Mouse (Mus musculus): ENCODE results near the gene Fntb. TPM values are rescaled to one million over a fixed set of nuclear protein-coding genes. Genes with fewer than 3 reads are reported as not detected.
A peak's percentile ranks its signal among the peaks of the same experiment; 100 is the strongest.

Fntb gene
- total RNA-seq (2014; rRNA removed) (31.3 and 33.2 TPM in 2 replicates), polyA plus RNA-seq (2015; fragmentation: Nextera tagmentation; extraction: Ambion mirVana) (35.0 and 36.2 TPM in 2 replicates)

DNA sequence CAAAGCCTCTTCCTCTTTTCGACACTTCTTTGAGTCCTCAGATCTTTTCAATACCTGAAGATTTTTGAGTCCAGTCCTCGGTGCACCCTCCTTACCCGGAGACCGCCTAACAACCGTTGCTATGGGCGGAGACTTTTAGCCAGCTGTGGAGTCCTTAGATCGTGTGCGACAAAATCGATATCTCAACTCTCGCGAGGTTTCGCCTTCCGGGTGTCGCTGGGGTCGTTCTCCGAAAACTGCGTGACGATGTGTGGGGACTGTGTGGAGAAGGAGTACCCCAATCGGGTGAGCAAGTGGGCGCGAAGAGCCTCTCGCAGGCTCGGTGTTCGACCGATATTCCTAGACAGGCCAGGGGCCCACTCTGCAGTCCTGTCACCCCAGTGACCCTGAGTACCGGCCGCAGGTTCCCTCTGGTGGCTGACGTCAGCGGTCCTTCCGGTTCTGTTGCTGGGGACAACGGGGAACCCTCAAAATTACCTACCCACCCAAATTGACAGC is at the start of gene Fntb, which contains the start of gene Churc1:
Gene Fntb (plus strand): TSS at position 236 of the 498 bp plus-strand sequence.
Gene Churc1 (plus strand): TSS at position 185 of the 498 bp plus-strand sequence.
- H3K9ac ChIP-seq (replicated peaks; ENCODE audit: low read length) = peak within 1 kb of the TSS; percentile 79
- no peaks in the 10 kb centered on the region for H3K27me3 ChIP-seq (ENCODE audit: insufficient read depth, low read length)
- H3K27ac ChIP-seq = peak within 1 kb of the TSS; percentile 90
- no peaks in the 10 kb centered on the region for H3K4me1 ChIP-seq (ENCODE audit: insufficient read depth, low read length)
- peak within 1 kb of the TSS; percentile 56 for H3K4me3 ChIP-seq (ENCODE audit: low read length)
- DNase-seq (ENCODE audit: low spot score) (peak; percentile 97), ATAC-seq (peak; percentile 94)
- no peaks in the 10 kb centered on the region for H3K9me3 ChIP-seq (ENCODE audit: low read length)
- no peaks in the 10 kb centered on the region for H3K36me3 ChIP-seq (ENCODE audit: insufficient read depth, low read length)
- under 1% methylated on average over 31 of the region's 31 CpGs for WGBS
- peak within 1 kb of the TSS; percentile 75 for H3K4me2 ChIP-seq (ENCODE audit: low read depth, low read length)
- TF ChIP-seq CTCF (IDR thresholded peaks at IDR 0.05; ENCODE audit: low read depth) = peak; percentile 39

GRCm38 (mm10) chr12:76718384-76718783 is 47.0 kb upstream of the Fntb start:
- no peaks in the 10 kb centered on the region for H3K27me3 ChIP-seq (ENCODE audit: insufficient read depth, low read length)
- H3K36me3 ChIP-seq (ENCODE audit: insufficient read depth, low read length) = no peaks in the 10 kb centered on the region
- DNase-seq (ENCODE audit: low spot score) (no peak), ATAC-seq (no peak)
- no peaks in the 10 kb centered on the region for H3K4me1 ChIP-seq (ENCODE audit: insufficient read depth, low read length)
- H3K4me2 ChIP-seq (ENCODE audit: low read depth, low read length) = no peak overlapping the region
- 83% methylated on average over 4 of the region's 4 CpGs for WGBS
- H3K4me3 ChIP-seq (ENCODE audit: low read length) = no peak overlapping the region
- no peak overlapping the region for H3K27ac ChIP-seq
- no peak for TF ChIP-seq CTCF (IDR thresholded peaks at IDR 0.05; ENCODE audit: low read depth)
- no peaks in the 10 kb centered on the region for H3K9me3 ChIP-seq (ENCODE audit: low read length)
- H3K9ac ChIP-seq (replicated peaks; ENCODE audit: low read length) = no peak overlapping the region

DNA sequence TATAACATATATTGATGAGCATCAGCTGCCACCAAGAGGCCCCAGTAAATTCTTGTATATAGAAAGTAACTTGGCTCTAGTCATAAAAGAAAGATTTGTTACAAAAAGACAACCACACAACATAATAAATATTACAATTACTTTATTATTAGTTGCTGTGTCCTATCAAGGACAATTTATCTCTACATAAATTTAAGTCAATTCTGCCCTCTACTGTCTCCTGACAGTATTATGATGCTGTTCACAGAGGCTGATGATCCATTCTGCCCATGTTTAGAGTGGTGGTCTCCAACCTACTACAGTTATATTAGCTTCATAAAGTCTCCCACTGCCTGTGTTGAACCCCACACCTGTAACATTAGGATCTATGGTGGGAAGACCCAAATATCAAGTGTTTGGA is 44.8 kb upstream of the Fntb start:
- ATAC-seq = no peak
- peak; percentile 62 for TF ChIP-seq CTCF (IDR thresholded peaks at IDR 0.05; ENCODE audit: low read depth)
- Histone ChIP-seq H3K36me3 (ENCODE audit: insufficient read depth, low read length) (no peaks in the 10 kb centered on the region), H3K9me3 (ENCODE audit: low read length) (no peaks in the 10 kb centered on the region), H3K27ac (no peak overlapping the region), H3K27me3 (ENCODE audit: insufficient read depth, low read length) (no peaks in the 10 kb centered on the region), H3K9ac (replicated peaks; ENCODE audit: low read length) (no peak overlapping the region), H3K4me3 (ENCODE audit: low read length) (no peak overlapping the region), H3K4me1 (ENCODE audit: insufficient read depth, low read length) (no peaks in the 10 kb centered on the region), H3K4me2 (ENCODE audit: low read depth, low read length) (no peak overlapping the region)
- DNase-seq (ENCODE audit: low spot score) = peak; percentile 77

GRCm38 (mm10) chr12:76722026-76722425 is 43.4 kb upstream of the Fntb start:
- H3K4me3 ChIP-seq (ENCODE audit: low read length) = no peak overlapping the region
- H3K9ac ChIP-seq (replicated peaks; ENCODE audit: low read length) = no peak overlapping the region
- TF ChIP-seq CTCF (IDR thresholded peaks at IDR 0.05; ENCODE audit: low read depth) = no peak
- H3K27ac ChIP-seq = no peak overlapping the region
- H3K36me3 ChIP-seq (ENCODE audit: insufficient read depth, low read length) = no peaks in the 10 kb centered on the region
- H3K9me3 ChIP-seq (ENCODE audit: low read length) = no peaks in the 10 kb centered on the region
- ATAC-seq (no peak), DNase-seq (ENCODE audit: low spot score) (no peak)
- WGBS = 62% methylated on average over 3 of the region's 3 CpGs
- H3K4me2 ChIP-seq (ENCODE audit: low read depth, low read length) = no peak overlapping the region
- H3K27me3 ChIP-seq (ENCODE audit: insufficient read depth, low read length) = no peaks in the 10 kb centered on the region
- no peaks in the 10 kb centered on the region for H3K4me1 ChIP-seq (ENCODE audit: insufficient read depth, low read length)

DNA sequence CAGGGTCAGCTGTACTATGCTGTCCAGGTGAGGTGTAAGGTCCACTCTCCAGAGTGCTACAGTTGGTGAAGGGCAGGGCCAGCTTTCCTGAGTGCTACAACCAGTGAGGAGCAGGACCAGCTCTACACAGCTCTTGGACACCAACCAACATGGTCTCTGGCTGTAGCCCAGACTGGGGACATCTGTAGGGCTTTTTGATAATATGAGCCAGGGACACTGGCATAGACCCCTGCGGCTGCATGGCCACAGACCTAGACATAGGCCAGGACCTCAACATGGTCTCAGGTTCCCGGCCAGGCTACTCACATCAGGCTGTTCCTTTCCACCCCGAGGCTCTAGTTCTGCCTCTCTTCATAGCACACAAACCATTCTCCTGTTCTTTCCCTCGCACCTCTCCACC is 37.4 kb upstream of the Fntb start:
- no peaks in the 10 kb centered on the region for H3K36me3 ChIP-seq (ENCODE audit: insufficient read depth, low read length)
- no peak for TF ChIP-seq CTCF (IDR thresholded peaks at IDR 0.05; ENCODE audit: low read depth)
- H3K9ac ChIP-seq (replicated peaks; ENCODE audit: low read length) = no peak overlapping the region
- 82% methylated on average over 4 of the region's 4 CpGs for WGBS
- no peak overlapping the region for H3K4me3 ChIP-seq (ENCODE audit: low read length)
- no peak overlapping the region for H3K4me2 ChIP-seq (ENCODE audit: low read depth, low read length)
- no peak overlapping the region for H3K27ac ChIP-seq
- H3K4me1 ChIP-seq (ENCODE audit: insufficient read depth, low read length) = no peaks in the 10 kb centered on the region
- ATAC-seq (no peak), DNase-seq (ENCODE audit: low spot score) (no peak)
- no peaks in the 10 kb centered on the region for H3K9me3 ChIP-seq (ENCODE audit: low read length)
- H3K27me3 ChIP-seq (ENCODE audit: insufficient read depth, low read length) = no peaks in the 10 kb centered on the region

- H3K27me3 ChIP-seq (ENCODE audit: insufficient read depth, low read length) = no peaks in the 10 kb centered on the region
- no peaks in the 10 kb centered on the region for H3K36me3 ChIP-seq (ENCODE audit: insufficient read depth, low read length)
- no peak overlapping the region for H3K4me2 ChIP-seq (ENCODE audit: low read depth, low read length)
- H3K4me1 ChIP-seq (ENCODE audit: insufficient read depth, low read length) = no peaks in the 10 kb centered on the region
- H3K4me3 ChIP-seq (ENCODE audit: low read length) = no peak overlapping the region
- WGBS = 78% methylated on average over 16 of the region's 16 CpGs
- DNase-seq (ENCODE audit: low spot score) (no peak), ATAC-seq (no peak)
- TF ChIP-seq CTCF (IDR thresholded peaks at IDR 0.05; ENCODE audit: low read depth) = no peak
- no peak overlapping the region for H3K27ac ChIP-seq
- H3K9ac ChIP-seq (replicated peaks; ENCODE audit: low read length) = no peak overlapping the region
- no peaks in the 10 kb centered on the region for H3K9me3 ChIP-seq (ENCODE audit: low read length)
Observed at GRCm38 (mm10) chr12:76750866-76751459, 14.4 kb upstream of the Fntb start.

DNA sequence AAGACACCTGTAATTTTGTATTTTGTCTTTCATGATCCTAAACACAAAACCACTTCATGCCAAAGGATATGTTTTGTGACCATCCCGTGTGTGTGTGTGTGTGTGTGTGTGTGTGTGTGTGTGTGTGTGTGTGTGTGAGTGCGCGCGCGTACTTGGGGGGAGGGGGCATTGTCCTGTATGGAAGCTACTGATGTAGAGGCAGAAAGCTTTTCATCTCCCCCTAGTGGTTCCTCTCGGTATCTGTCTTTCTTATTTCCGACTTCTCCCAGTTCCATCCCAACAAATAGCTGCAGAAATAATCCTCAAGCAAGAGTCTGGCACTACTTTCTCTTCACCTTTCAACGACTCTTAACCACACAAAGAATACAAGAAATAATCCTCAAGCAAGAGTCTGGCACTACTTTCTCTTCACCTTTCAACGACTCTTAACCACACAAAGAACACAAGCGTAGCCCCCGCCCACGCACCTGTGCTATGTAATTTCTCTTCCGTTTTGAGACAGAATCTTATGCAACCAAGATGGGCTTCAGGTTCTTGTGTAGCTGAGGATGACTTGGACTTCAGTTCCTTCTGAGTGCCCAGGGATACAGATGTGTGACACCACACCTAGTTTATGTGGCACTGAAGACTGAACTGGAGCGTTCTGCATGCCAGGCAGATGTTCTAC is 12.6 kb upstream of the Fntb start:
- no peaks in the 10 kb centered on the region for H3K27me3 ChIP-seq (ENCODE audit: insufficient read depth, low read length)
- 42% methylated on average over 14 of the region's 14 CpGs for WGBS

More for the DNA sequence above, 12.6 kb upstream of the Fntb start:
- peak; percentile 78 for TF ChIP-seq CTCF (IDR thresholded peaks at IDR 0.05; ENCODE audit: low read depth)
- H3K27ac ChIP-seq = no peak overlapping the region
- no peak overlapping the region for H3K9ac ChIP-seq (replicated peaks; ENCODE audit: low read length)
- no peaks in the 10 kb centered on the region for H3K9me3 ChIP-seq (ENCODE audit: low read length)
- ATAC-seq (no peak), DNase-seq (ENCODE audit: low spot score) (peak; percentile 82)
- no peak overlapping the region for H3K4me2 ChIP-seq (ENCODE audit: low read depth, low read length)
- H3K4me1 ChIP-seq (ENCODE audit: insufficient read depth, low read length) = no peaks in the 10 kb centered on the region
- H3K4me3 ChIP-seq (ENCODE audit: low read length) = no peak overlapping the region
- no peaks in the 10 kb centered on the region for H3K36me3 ChIP-seq (ENCODE audit: insufficient read depth, low read length)
